Mouse (Mus musculus): ENCODE results near the gene Vkorc1l1.

GRCm38 (mm10) chr5:129971491-129971890 is 29.7 kb downstream of the Vkorc1l1 start:
- TF ChIP-seq MAFK (IDR thresholded peaks at IDR 0.05; ENCODE audit: insufficient read depth, low read depth, low read length), result no peak
- TF ChIP-seq HCFC1 (IDR thresholded peaks at IDR 0.05; ENCODE audit: borderline replicate concordance, insufficient read depth, low read length), result no peak

All from ES-E14 (cell line).